Mouse (Mus musculus): ENCODE measurements around the gene Bicc1. TPM values are rescaled to one million over a fixed set of nuclear protein-coding genes. Genes with fewer than 3 reads are reported as not detected.

Gene Bicc1
- total and polyA plus RNA-seq, 3 experiments = not detected

DNA sequence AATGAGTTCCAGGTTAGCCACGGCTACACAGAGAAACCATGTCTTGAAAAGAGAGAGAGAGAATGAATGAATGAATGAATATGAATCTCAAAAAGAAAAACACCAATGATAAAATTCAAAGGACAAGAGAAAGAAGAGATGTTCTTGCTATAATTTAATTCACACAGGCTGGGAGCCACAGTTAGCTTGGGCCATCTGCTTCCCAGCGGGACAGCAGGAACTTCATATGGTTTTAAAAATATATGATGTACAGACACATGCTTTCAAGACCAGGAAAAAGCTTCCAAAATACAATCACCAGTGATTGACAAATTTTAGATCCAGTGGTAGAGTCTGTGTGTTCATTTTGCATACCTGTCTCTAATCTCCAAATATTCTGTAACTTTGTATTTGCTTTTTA is 9.0 kb downstream of the Bicc1 start (continued):
- no peak for TF ChIP-seq SIN3A (IDR thresholded peaks at IDR 0.05; ENCODE audit: low read length)
- TF ChIP-seq RAD21 (IDR thresholded peaks at IDR 0.05; ENCODE audit: low read depth, low read length) = no peak
- TF ChIP-seq USF1 (IDR thresholded peaks at IDR 0.05; ENCODE audit: low read depth, low read length) = no peak
- TF ChIP-seq CHD1 (IDR thresholded peaks at IDR 0.05; ENCODE audit: low read depth, low read length) = no peak

DNA sequence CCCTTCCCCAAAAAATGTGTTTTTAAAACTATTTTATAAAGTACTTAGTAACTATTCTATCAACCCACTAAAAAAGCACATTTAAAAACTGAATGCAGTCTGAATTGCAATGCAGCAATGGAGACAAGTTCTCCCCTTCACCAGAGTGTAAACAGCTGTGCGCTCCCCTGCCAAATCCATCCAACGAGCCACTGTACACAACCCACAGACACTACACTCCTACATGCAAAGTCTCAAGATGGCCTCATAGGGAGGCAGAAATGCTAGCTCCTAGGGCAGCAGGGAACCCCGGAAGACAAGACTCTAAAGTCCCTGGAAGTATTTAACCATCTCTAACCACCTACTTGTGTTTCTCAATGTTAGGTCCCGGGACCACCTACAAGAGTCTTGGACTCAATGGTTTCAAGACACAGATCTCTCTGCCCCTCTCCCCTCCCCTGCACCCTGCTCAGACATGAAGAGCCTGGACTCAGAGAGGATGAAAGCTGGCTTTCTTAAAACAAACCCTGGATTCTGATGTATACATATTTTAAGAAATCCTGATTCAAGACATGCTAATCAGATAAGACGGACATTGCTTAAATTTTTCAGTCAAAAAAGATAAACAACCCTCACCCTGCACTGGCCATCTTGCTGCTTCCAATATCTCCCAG is 10.4 kb downstream of the Bicc1 start:
- no peaks in the 10 kb centered on the region for H3K36me3 ChIP-seq (ENCODE audit: control insufficient read depth in 1 of 2, insufficient read depth in 2 of 2, low read length in 2 of 2)
- H3K9me3 ChIP-seq (replicated peaks; ENCODE audit: insufficient read depth, low read length) = no peaks in the 10 kb centered on the region
- H3K9ac ChIP-seq (ENCODE audit: control insufficient read depth, low read depth, low read length, poor library complexity, severe bottlenecking) = no peak overlapping the region
- H3K4me3 ChIP-seq (ENCODE audit: control insufficient read depth in 1 of 2, insufficient read depth in 1 of 2, low read depth in 2 of 2, low read length in 2 of 2) = no peak overlapping the region
- H3K27me3 ChIP-seq (ENCODE audit: control insufficient read depth in 1 of 2, insufficient read depth in 2 of 2, low read length in 2 of 2) = no peaks in the 10 kb centered on the region
- TF ChIP-seq EP300 (IDR thresholded peaks at IDR 0.05; ENCODE audit: low read depth in 1 of 2, low read length in 2 of 2) (no peak), GATA1 (IDR thresholded peaks at IDR 0.05; ENCODE audit: low read depth, low read length) (no peak), ZKSCAN1 (IDR thresholded peaks at IDR 0.05; ENCODE audit: low read depth, low read length) (no peak), POLR2A (IDR thresholded peaks at IDR 0.05; ENCODE audit: control insufficient read depth in 1 of 2, insufficient read depth in 1 of 2, low read depth in 1 of 2, low read length in 2 of 2, poor library complexity in 1 of 2) (no peak)
- no peaks in the 10 kb centered on the region for H3K79me2 ChIP-seq (ENCODE audit: control insufficient read depth, insufficient read depth, low read length, poor library complexity)
- DNase-seq (ENCODE audit: low read depth, low spot score) = no peak
- no peaks in the 10 kb centered on the region for H3K4me1 ChIP-seq (ENCODE audit: control insufficient read depth in 1 of 2, insufficient read depth in 2 of 2, low read length in 2 of 2)
- H3K27ac ChIP-seq (ENCODE audit: control insufficient read depth, low read depth, low read length) = no peak overlapping the region

DNA sequence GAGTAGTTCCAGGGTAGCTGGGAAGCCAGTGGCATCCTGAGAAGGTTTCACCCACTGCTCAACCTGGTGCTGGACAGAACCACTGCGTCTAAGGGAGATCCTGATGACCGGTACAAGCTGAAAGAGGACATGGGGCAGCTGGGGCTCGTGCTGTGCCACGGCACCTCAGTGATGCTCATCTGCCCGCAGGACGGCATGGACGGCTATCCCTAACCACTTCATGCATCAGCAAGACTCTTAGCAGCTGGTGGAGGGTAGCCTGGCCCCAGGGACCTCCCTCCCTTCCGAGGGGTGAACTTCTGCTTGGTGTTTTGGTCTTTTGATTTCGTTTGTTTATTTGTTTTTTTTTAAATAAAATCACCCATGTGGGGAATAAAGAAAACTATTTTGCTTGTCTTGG is 11.3 kb downstream of the Bicc1 start:
- H3K27ac ChIP-seq (ENCODE audit: control insufficient read depth, low read depth, low read length) = no peak overlapping the region
- H3K4me3 ChIP-seq (ENCODE audit: control insufficient read depth in 1 of 2, insufficient read depth in 1 of 2, low read depth in 2 of 2, low read length in 2 of 2) = no peak overlapping the region
- H3K4me1 ChIP-seq (ENCODE audit: control insufficient read depth in 1 of 2, insufficient read depth in 2 of 2, low read length in 2 of 2) = no peaks in the 10 kb centered on the region
- H3K36me3 ChIP-seq (ENCODE audit: control insufficient read depth in 1 of 2, insufficient read depth in 2 of 2, low read length in 2 of 2) = no peaks in the 10 kb centered on the region
- H3K27me3 ChIP-seq (ENCODE audit: control insufficient read depth in 1 of 2, insufficient read depth in 2 of 2, low read length in 2 of 2) = no peaks in the 10 kb centered on the region
- H3K79me2 ChIP-seq (ENCODE audit: control insufficient read depth, insufficient read depth, low read length, poor library complexity) = no peaks in the 10 kb centered on the region
- H3K9ac ChIP-seq (ENCODE audit: control insufficient read depth, low read depth, low read length, poor library complexity, severe bottlenecking) = no peak overlapping the region
- TF ChIP-seq POLR2A (IDR thresholded peaks at IDR 0.05; ENCODE audit: control insufficient read depth in 1 of 2, insufficient read depth in 1 of 2, low read depth in 1 of 2, low read length in 2 of 2, poor library complexity in 1 of 2) (no peak), TAL1 (IDR thresholded peaks at IDR 0.05; ENCODE audit: low read length) (no peak), EP300 (IDR thresholded peaks at IDR 0.05; ENCODE audit: low read depth in 1 of 2, low read length in 2 of 2) (no peak), ZC3H11A (IDR thresholded peaks at IDR 0.05; ENCODE audit: low read depth, low read length) (no peak), NELFE (IDR thresholded peaks at IDR 0.05; ENCODE audit: low read depth, low read length) (no peak), TCF12 (IDR thresholded peaks at IDR 0.05; ENCODE audit: low read depth, low read length) (no peak), UBTF (IDR thresholded peaks at IDR 0.05; ENCODE audit: borderline replicate concordance, insufficient read depth, low read depth, low read length) (no peak), MAZ (IDR thresholded peaks at IDR 0.05; ENCODE audit: low read depth, low read length) (no peak), MXI1 (IDR thresholded peaks at IDR 0.05; ENCODE audit: low read depth, low read length) (no peak), GATA1 (IDR thresholded peaks at IDR 0.05; ENCODE audit: low read depth, low read length) (no peak), USF1 (IDR thresholded peaks at IDR 0.05; ENCODE audit: low read depth, low read length) (no peak), GABPA (IDR thresholded peaks at IDR 0.05; ENCODE audit: low read depth, low read length) (no peak), RAD21 (IDR thresholded peaks at IDR 0.05; ENCODE audit: low read depth, low read length) (no peak), CHD1 (IDR thresholded peaks at IDR 0.05; ENCODE audit: low read depth, low read length) (no peak), E2F4 (IDR thresholded peaks at IDR 0.05; ENCODE audit: borderline replicate concordance, low read depth, low read length) (no peak), CHD2 (IDR thresholded peaks at IDR 0.05; ENCODE audit: low read length) (no peak)
- H3K9me3 ChIP-seq (replicated peaks; ENCODE audit: insufficient read depth, low read length) = no peaks in the 10 kb centered on the region
- no peak for DNase-seq (ENCODE audit: low read depth, low spot score)

Data from MEL (cell line).